Mouse (Mus musculus) neural tube, embryonic 14.5 days (tissue): ENCODE measurements at regions not wholly inside any gene's neighbourhood (a gene's known extent, or its start where the extent isn't known, plus 50 kb on each side); places are given as distances from the start of the nearest gene placed in this dataset.

Experiments used
- ATAC-seq: fragments of 200-750 bp; cut with Nextera tagmentation; 2 replicates; pipeline ENCODE4 v1.8.0; 2017; ENCODE audit warnings: low read depth, mild to moderate bottlenecking, moderate TSS enrichment, moderate library complexity
- H3K27ac ChIP-seq: fragments of 300-500 bp; sonication (generic); 2 replicates; pipeline ENCODE4 v1.5.1; 2014; ENCODE audit warnings: low read depth, mild to moderate bottlenecking, control low read depth, low read length, moderate library complexity, mixed read lengths
- H3K27me3 ChIP-seq: fragments of 300-500 bp; sonication (generic); 2 replicates; pipeline ENCODE4 v1.6.1; 2014; ENCODE audit warnings: low read length; ENCODE audit not compliant: control insufficient read depth, insufficient read depth
- H3K36me3 ChIP-seq: fragments of 300-500 bp; sonication (generic); 2 replicates; pipeline ENCODE4 v1.6.1; 2014; ENCODE audit warnings: low read length, mixed read lengths; ENCODE audit not compliant: control insufficient read depth, insufficient read depth
- H3K4me1 ChIP-seq: fragments of 300-500 bp; sonication (generic); 2 replicates; pipeline ENCODE4 v1.6.1; 2014; ENCODE audit warnings: low read length; ENCODE audit not compliant: control insufficient read depth, insufficient read depth
- H3K4me2 ChIP-seq: fragments of 300-500 bp; sonication (generic); 2 replicates; pipeline ENCODE4 v1.6.1; 2014; ENCODE audit warnings: mild to moderate bottlenecking, low read depth, low read length, control low read depth
- H3K4me3 ChIP-seq: fragments of 300-500 bp; sonication (generic); 2 replicates; pipeline ENCODE4 v1.5.1; 2014; ENCODE audit warnings: low read depth, low read length, control low read depth, mixed read lengths
- H3K9ac ChIP-seq: fragments of 300-500 bp; sonication (generic); replicated peaks from 2 replicates; pipeline ENCODE4 v1.6.1; 2014; ENCODE audit warnings: low read depth, mild to moderate bottlenecking, control low read depth, low read length, mixed read lengths
- H3K9me3 ChIP-seq: fragments of 300-500 bp; sonication (generic); 2 replicates; pipeline ENCODE4 v1.6.1; 2016; ENCODE audit warnings: low read length; ENCODE audit not compliant: control insufficient read depth
- WGBS: fragments of 180-500 bp; shearing (Covaris S2); extraction: QIAGEN DNeasy Blood & Tissue Kit; methylation state at CpG from one replicate; pipeline ENCODE4 v1.1.7; 2014; 5-methylcytosine and 5-hydroxymethylcytosine counted together

GRCm38 (mm10) chr16:95867516-95867915, 123.2 kb downstream of the Psmg1 start:
- Histone ChIP-seq H3K4me1 (no peaks in the 10 kb centered on the region), H3K9me3 (no peaks in the 10 kb centered on the region), H3K36me3 (no peaks in the 10 kb centered on the region), H3K27me3 (no peaks in the 10 kb centered on the region), H3K4me2 (no peak overlapping the region), H3K9ac (no peak overlapping the region), H3K27ac (no peak overlapping the region), H3K4me3 (no peak overlapping the region)
- no peak for ATAC-seq
- 84% methylated on average over 9 of the region's 9 CpGs for whole genome bisulfite sequencing

DNA sequence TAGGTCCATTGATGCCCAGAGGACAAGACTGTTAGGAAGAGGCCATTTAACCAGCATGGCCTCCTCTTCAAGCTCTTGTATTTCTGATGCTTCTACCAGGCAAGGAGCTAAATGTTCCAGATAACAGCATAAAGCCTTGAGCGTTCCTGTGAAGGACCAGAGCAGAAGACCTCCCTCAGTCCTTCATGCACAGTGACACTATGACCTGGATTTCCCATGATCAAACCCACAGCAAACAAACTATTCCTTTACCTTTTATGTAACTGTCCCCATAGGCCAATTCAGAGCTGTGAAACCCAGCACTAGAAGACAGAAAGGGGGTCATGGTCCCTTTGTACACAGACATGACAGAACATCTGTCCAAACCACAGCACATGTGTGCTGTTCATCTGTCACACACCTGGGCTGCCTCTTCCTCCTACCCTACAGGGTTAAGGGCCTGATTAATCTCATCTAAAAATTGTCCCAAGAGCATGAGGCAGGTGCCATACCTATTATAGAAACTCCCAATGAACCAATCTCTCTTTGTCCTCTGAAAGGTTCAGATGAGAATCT, 123.8 kb downstream of the Psmg1 start:
- no peak overlapping the region for H3K4me2 ChIP-seq
- no peaks in the 10 kb centered on the region for H3K27me3 ChIP-seq
- H3K4me3 ChIP-seq, result no peak overlapping the region
- no peaks in the 10 kb centered on the region for H3K9me3 ChIP-seq
- H3K4me1 ChIP-seq, result no peaks in the 10 kb centered on the region
- 93% methylated on average over 1 of the region's 1 CpGs for WGBS
- no peak overlapping the region for H3K27ac ChIP-seq
- no peak for ATAC-seq
- no peaks in the 10 kb centered on the region for H3K36me3 ChIP-seq
- H3K9ac ChIP-seq, result no peak overlapping the region

GRCm38 (mm10) chr16:95865603-95866002, 125.2 kb downstream of the Psmg1 start:
- Histone ChIP-seq H3K9ac (no peak overlapping the region), H3K27ac (no peak overlapping the region), H3K9me3 (no peaks in the 10 kb centered on the region), H3K4me2 (no peak overlapping the region), H3K4me3 (no peak overlapping the region), H3K4me1 (no peaks in the 10 kb centered on the region), H3K36me3 (no peaks in the 10 kb centered on the region), H3K27me3 (no peaks in the 10 kb centered on the region)
- ATAC-seq, result no peak
- WGBS, result 85% methylated on average over 1 of the region's 1 CpGs

DNA sequence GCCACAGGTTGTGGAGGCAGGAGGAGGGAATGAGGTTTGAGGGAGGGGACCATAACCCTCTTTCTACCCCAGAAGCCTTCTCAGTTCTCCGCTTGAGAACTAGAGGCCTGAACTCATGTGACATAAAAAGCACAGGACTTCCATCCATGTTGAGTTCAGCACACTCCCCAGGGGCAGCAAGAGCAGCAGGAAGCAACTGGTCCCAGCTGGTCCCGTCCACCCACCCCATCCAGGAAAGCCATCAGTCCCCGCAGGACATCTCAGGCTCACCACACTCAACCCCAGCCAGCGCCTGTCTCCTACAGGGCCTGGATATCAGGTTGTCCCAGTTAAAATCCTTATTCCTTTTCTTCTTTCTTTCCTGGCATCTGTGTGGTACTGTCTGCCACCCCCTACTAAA, 126.1 kb downstream of the Psmg1 start:
- 80% methylated on average over 4 of the region's 4 CpGs for WGBS
- Histone ChIP-seq H3K4me1 (no peaks in the 10 kb centered on the region), H3K27me3 (no peaks in the 10 kb centered on the region), H3K36me3 (no peaks in the 10 kb centered on the region), H3K27ac (no peak overlapping the region), H3K4me3 (no peak overlapping the region), H3K9me3 (no peaks in the 10 kb centered on the region), H3K9ac (no peak overlapping the region), H3K4me2 (no peak overlapping the region)
- ATAC-seq, result no peak

DNA sequence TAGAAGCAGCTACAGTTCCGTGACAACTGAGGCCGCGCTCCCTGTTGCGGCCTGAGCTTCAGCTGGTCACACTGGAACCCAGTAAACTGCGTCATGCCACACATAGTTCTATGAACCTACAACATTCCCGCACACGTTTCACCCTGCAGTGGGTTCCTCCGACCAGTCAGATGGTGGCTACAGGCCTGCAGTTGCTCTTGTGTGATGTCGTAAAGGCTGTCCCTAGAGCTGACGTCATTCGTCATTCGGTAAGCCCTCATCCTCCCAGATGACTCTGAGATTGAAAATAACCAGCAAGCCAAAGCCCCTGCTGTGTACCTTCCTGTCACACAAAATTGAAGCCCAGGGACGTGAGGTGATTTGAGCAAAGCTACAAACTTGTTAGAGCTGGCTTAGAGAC, 126.7 kb downstream of the Psmg1 start:
- Histone ChIP-seq H3K9me3 (no peaks in the 10 kb centered on the region), H3K9ac (no peak overlapping the region), H3K4me2 (no peak overlapping the region), H3K4me3 (no peak overlapping the region), H3K27ac (no peak overlapping the region), H3K27me3 (no peaks in the 10 kb centered on the region), H3K4me1 (no peaks in the 10 kb centered on the region), H3K36me3 (no peaks in the 10 kb centered on the region)
- 69% methylated on average over 13 of the region's 13 CpGs for WGBS
- no peak for ATAC-seq

DNA sequence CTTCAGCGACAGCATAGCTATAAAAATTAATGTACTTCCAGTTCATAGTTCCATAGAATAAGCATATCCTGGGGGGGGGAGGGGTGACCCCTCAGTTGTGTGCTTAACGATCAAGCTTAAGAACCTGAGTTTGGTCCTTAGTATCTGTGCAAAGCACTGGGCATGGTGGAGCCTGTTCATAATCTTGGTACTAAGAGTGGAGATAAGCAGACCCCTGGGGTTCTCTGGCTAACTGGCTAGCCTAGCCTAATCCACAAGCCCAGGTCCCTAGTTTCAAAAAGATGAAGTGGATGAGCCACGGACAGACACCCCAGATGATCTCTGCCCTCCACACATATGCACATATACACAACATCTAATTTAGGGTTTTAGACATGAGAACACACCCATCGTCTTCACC, 127.2 kb downstream of the Psmg1 start:
- H3K4me3 ChIP-seq, result no peak overlapping the region
- ATAC-seq, result no peak
- no peaks in the 10 kb centered on the region for H3K4me1 ChIP-seq
- H3K27me3 ChIP-seq, result no peaks in the 10 kb centered on the region
- H3K27ac ChIP-seq, result no peak overlapping the region
- H3K9ac ChIP-seq, result no peak overlapping the region
- no peak overlapping the region for H3K4me2 ChIP-seq
- H3K36me3 ChIP-seq, result no peaks in the 10 kb centered on the region
- H3K9me3 ChIP-seq, result no peaks in the 10 kb centered on the region
- WGBS, result 80% methylated on average over 4 of the region's 4 CpGs

DNA sequence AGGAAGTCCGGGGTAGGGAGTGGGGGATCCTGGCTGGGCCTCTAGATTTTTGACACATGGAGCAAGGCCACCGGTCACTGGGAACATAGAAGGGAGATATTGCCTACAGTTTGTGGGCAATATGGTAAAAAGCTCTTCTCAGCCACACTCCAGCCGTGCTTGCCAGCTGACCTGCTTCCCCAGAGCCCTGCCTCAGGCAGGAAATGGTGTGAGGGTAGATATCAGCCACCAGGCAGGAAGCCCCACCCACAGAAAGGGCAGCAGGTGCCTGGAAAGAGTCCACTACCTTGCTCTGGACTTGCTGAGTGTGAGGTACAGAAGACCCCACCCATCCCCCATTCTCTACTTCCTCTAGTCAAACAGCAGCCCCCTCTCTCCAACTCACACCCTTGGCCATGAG, 128.1 kb downstream of the Psmg1 start:
- WGBS, result 78% methylated on average over 3 of the region's 3 CpGs

GRCm38 (mm10) chr16:95861231-95861690, 129.5 kb downstream of the Psmg1 start:
- 88% methylated on average over 12 of the region's 12 CpGs for WGBS
- Histone ChIP-seq H3K27ac (no peak overlapping the region), H3K9me3 (no peaks in the 10 kb centered on the region), H3K9ac (no peak overlapping the region), H3K4me1 (no peaks in the 10 kb centered on the region), H3K4me3 (no peak overlapping the region), H3K27me3 (no peaks in the 10 kb centered on the region), H3K4me2 (no peak overlapping the region), H3K36me3 (no peaks in the 10 kb centered on the region)
- no peak for ATAC-seq

More for the DNA sequence above, 128.1 kb downstream of the Psmg1 start:
- Histone ChIP-seq H3K27ac (no peak overlapping the region), H3K36me3 (no peaks in the 10 kb centered on the region), H3K9me3 (no peaks in the 10 kb centered on the region), H3K9ac (no peak overlapping the region), H3K4me3 (no peak overlapping the region), H3K27me3 (no peaks in the 10 kb centered on the region), H3K4me1 (no peaks in the 10 kb centered on the region), H3K4me2 (no peak overlapping the region)
- ATAC-seq, result no peak

DNA sequence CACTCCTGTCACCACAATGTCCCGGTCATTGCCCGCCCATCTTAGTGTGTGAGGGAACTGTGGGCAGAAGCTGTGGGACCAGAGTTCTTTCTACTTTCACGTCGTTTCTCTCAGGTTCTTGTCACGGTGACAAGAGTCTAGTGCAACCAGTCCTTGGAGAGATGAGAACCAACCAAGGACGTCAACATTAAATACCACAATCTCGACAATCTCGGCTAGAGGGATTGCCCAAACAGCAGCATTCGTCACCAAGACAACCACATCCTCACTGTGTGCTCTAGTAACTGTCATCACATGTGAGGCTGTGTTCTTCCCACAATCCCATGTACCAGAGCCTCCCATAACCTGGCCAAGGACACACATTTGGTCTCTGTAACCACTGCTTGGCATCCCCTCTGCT, 129.9 kb downstream of the Psmg1 start:
- no peaks in the 10 kb centered on the region for H3K27me3 ChIP-seq
- ATAC-seq, result no peak
- 90% methylated on average over 9 of the region's 9 CpGs for WGBS
- H3K27ac ChIP-seq, result no peak overlapping the region
- H3K4me3 ChIP-seq, result no peak overlapping the region
- H3K4me1 ChIP-seq, result no peaks in the 10 kb centered on the region
- H3K36me3 ChIP-seq, result no peaks in the 10 kb centered on the region
- H3K9ac ChIP-seq, result no peak overlapping the region
- H3K9me3 ChIP-seq, result no peaks in the 10 kb centered on the region
- no peak overlapping the region for H3K4me2 ChIP-seq
